Mouse (Mus musculus): ENCODE measurements around the gene Ncf2. TPM values are rescaled to one million over a fixed set of nuclear protein-coding genes. Genes with fewer than 3 reads are reported as not detected.
"Not testable (repeated sequence)": the region's sequence is repeated elsewhere in the genome, so short reads cannot be mapped to it uniquely, and the experiment has no call there.

Ncf2 gene
- polyA plus RNA-seq, 1 experiment from 2014 or later, result 0.18 TPM

- TF ChIP-seq CTCF (IDR thresholded peaks at IDR 0.05), result no peak
- ATAC-seq, result no peak
- no peaks in the 10 kb centered on the region for H3K27me3 ChIP-seq
- CTCF ChIA-PET, result interaction anchor here (1.2 kb wide), 1 partner anchor 16 kb away, joined by 3 read pairs; no protein-coding TSS in a partner anchor
- POLR2A ChIA-PET, result no interaction called here
- no peak for DNase-seq (ENCODE audit: low read depth, low spot score)
- in situ Hi-C loops (cut with MboI; ENCODE audit: low pct_unique_long_range_greater_than_20kb), result loop anchor here (10.0 kb wide), 1 partner anchor 600 kb away; no protein-coding TSS in a partner anchor
Observed at GRCm38 (mm10) chr1:152784620-152785019, 15.4 kb upstream of the Ncf2 start.

- in situ Hi-C loops (cut with MboI; ENCODE audit: low pct_unique_long_range_greater_than_20kb), result loop anchor here (10.0 kb wide), 1 partner anchor 599 kb away; no protein-coding TSS in a partner anchor
- POLR2A ChIA-PET; DNase-seq (ENCODE audit: low read depth, low spot score); ATAC-seq; H3K27me3 ChIP-seq; CTCF ChIA-PET: not testable (repeated sequence)
Observed at GRCm38 (mm10) chr1:152785446-152785845, 14.5 kb upstream of the Ncf2 start.

GRCm38 (mm10) chr1:152786953-152787352, 13.0 kb upstream of the Ncf2 start:
- ATAC-seq, result no peak

DNA sequence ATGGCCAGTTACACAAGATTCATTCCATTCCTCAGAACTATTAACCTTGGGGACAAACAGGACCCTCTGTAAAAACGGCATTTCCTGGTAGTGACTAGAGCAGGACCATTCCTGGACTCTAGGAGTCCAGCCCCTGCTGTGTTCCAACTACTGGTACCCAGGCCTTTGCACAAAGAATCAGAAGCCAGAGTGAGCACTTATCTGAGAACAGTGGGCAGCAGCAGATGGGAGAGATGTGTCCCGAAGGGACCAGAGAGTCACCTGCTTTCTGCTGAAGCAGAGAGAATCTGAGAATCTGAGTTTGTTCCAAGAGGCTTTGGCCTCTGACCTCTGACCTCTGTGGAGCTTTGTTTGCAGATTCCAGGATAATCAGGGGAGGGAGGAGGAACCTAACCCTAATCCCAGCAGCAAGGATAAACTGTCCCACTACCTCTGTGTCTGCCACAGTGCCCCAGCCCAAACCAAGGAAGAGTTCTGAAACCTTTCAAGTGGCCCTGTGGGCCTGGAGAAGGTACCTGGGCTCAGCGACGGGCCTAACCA, 11.8 kb upstream of the Ncf2 start:
- in situ Hi-C loops (cut with MboI; ENCODE audit: low pct_unique_long_range_greater_than_20kb), result loop anchor here (10.0 kb wide), 1 partner anchor 597 kb away; no protein-coding TSS in a partner anchor
- no peaks in the 10 kb centered on the region for H3K27me3 ChIP-seq
- CTCF ChIA-PET, result no interaction called here
- POLR2A ChIA-PET, result no interaction called here
- no peak for ATAC-seq
- no peak for DNase-seq (ENCODE audit: low read depth, low spot score)
- no peak for TF ChIP-seq CTCF (IDR thresholded peaks at IDR 0.05)

More at GRCm38 (mm10) chr1:152786953-152787352, 13.0 kb upstream of the Ncf2 start:
- POLR2A ChIA-PET, result interaction anchor here (1.2 kb wide), 1 partner anchor 113 kb away, joined by 3 read pairs; no protein-coding TSS in a partner anchor
- CTCF ChIA-PET, result no interaction called here
- H3K27me3 ChIP-seq, result no peaks in the 10 kb centered on the region
- DNase-seq (ENCODE audit: low read depth, low spot score), result no peak
- TF ChIP-seq CTCF (IDR thresholded peaks at IDR 0.05), result no peak
- in situ Hi-C loops (cut with MboI; ENCODE audit: low pct_unique_long_range_greater_than_20kb), result loop anchor here (10.0 kb wide), 1 partner anchor 598 kb away; no protein-coding TSS in a partner anchor

GRCm38 (mm10) chr1:152790254-152790653, 9.7 kb upstream of the Ncf2 start:
- DNase-seq (ENCODE audit: low read depth, low spot score) (no peak), ATAC-seq (no peak)
- in situ Hi-C loops (cut with MboI; ENCODE audit: low pct_unique_long_range_greater_than_20kb), result loop anchor here (5.0 kb wide), 2 partner anchors 112 to 302 kb away; partner anchors contain the start of gene Smg7
- POLR2A ChIA-PET, result interaction anchor here (0.6 to 0.7 kb wide), 2 partner anchors 79 to 276 kb away, joined by 3 to 7 read pairs; no protein-coding TSS in a partner anchor
- H3K27me3 ChIP-seq, result no peaks in the 10 kb centered on the region
- CTCF ChIA-PET, result interaction anchor here (0.6 to 1.6 kb wide), 6 partner anchors 11 to 103 kb away, joined by 3 to 6 read pairs (median 4); no protein-coding TSS in a partner anchor
- TF ChIP-seq CTCF (IDR thresholded peaks at IDR 0.05), result peak; percentile 72

DNA sequence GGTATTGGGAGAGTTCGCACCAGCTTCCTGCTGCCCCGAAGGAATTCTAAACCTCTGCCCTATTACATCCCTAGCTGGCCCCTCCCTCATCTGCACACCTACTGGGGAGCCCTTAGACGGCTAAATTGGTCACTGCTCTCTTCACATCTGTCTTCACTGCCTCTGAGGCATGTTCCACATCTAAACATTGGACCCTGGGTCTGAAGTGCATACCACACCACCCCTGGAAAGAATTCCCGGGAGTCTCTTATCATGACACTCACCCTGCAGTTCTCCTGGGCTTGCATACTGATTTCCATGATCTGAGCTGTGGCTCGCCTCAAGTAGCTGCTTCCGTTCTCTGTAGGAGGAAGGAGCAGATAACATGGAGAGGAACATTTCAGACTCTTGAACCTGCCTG, 9.2 kb upstream of the Ncf2 start:
- no peak for DNase-seq (ENCODE audit: low read depth, low spot score)

GRCm38 (mm10) chr1:152791269-152791668, 8.7 kb upstream of the Ncf2 start:
- DNase-seq (ENCODE audit: low read depth, low spot score), result no peak
- CTCF ChIA-PET, result no interaction called here

More for the DNA sequence above, 9.2 kb upstream of the Ncf2 start:
- H3K27me3 ChIP-seq, result no peaks in the 10 kb centered on the region
- in situ Hi-C loops (cut with MboI; ENCODE audit: low pct_unique_long_range_greater_than_20kb), result loop anchor here (5.0 kb wide), 2 partner anchors 111 to 301 kb away; partner anchors contain the start of gene Smg7
- ChIA-PET POLR2A (interaction anchor here (0.6 to 0.7 kb wide), 2 partner anchors 80 to 275 kb away, joined by 3 to 7 read pairs; no protein-coding TSS in a partner anchor), CTCF (interaction anchor here (0.6 to 1.6 kb wide), 3 partner anchors 13 to 41 kb away, joined by 3 to 5 read pairs (median 3); no protein-coding TSS in a partner anchor)
- ATAC-seq, result no peak
- TF ChIP-seq CTCF (IDR thresholded peaks at IDR 0.05), result no peak

GRCm38 (mm10) chr1:152792736-152793494, 7.1 kb upstream of the Ncf2 start:
- H3K27me3 ChIP-seq, result no peaks in the 10 kb centered on the region
- no peak for ATAC-seq
- TF ChIP-seq CTCF (IDR thresholded peaks at IDR 0.05), result no peak
- ChIA-PET POLR2A (no interaction called here), CTCF (no interaction called here)
- DNase-seq (ENCODE audit: low read depth, low spot score), result no peak
- in situ Hi-C loops (cut with MboI; ENCODE audit: low pct_unique_long_range_greater_than_20kb), result loop anchor here (5.0 kb wide), 2 partner anchors 109 to 299 kb away; partner anchors contain the start of gene Smg7

More at GRCm38 (mm10) chr1:152791269-152791668, 8.7 kb upstream of the Ncf2 start:
- no peak for TF ChIP-seq CTCF (IDR thresholded peaks at IDR 0.05)
- ATAC-seq, result no peak
- POLR2A ChIA-PET, result interaction anchor here (0.6 to 0.7 kb wide), 2 partner anchors 80 to 301 kb away, joined by 3 to 5 read pairs; no protein-coding TSS in a partner anchor
- in situ Hi-C loops (cut with MboI; ENCODE audit: low pct_unique_long_range_greater_than_20kb), result loop anchor here (5.0 kb wide), 2 partner anchors 111 to 301 kb away; partner anchors contain the start of gene Smg7
- H3K27me3 ChIP-seq, result no peaks in the 10 kb centered on the region

DNA sequence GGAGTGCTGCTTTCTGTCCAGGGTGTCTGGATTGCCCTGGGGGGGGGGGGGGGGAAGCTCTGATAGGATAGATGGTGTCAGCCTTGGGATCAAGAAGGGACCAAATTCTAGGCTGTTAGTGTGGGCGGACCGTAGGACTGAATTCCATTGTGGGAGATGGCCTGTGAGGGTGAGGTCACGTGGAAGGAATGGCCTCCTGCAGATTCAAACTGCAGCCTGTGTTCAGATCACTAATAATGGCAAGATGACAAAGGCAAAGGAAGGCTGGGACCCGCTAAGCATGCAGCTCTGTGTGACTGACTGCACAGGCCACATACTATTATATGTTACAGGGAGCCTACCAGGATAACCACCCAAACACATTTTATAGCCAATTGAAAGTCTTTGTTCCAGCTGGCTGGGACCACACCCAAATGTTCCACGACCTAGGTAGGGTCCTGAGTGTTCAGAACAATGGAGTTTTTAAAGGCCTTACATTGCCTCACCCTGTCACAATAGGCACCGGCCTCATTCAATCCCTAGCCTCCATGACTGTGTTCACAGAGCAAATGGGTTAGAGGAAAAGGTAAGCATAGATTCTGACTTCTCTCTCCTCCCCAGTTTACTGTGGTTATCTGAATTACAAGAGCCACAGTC, 6.4 kb upstream of the Ncf2 start:
- ChIA-PET CTCF (no interaction called here), POLR2A (no interaction called here)
- in situ Hi-C loops (cut with MboI; ENCODE audit: low pct_unique_long_range_greater_than_20kb), result loop anchor here (5.0 kb wide), 2 partner anchors 109 to 299 kb away; partner anchors contain the start of gene Smg7
- ATAC-seq (peak; percentile 53), DNase-seq (ENCODE audit: low read depth, low spot score) (no peak)
- TF ChIP-seq CTCF (IDR thresholded peaks at IDR 0.05), result no peak
- H3K27me3 ChIP-seq, result no peaks in the 10 kb centered on the region

GRCm38 (mm10) chr1:152795688-152796255, 4.2 kb upstream of the Ncf2 start:
- TF ChIP-seq CTCF (IDR thresholded peaks at IDR 0.05), result no peak
- CTCF ChIA-PET, result no interaction called here
- no peaks in the 10 kb centered on the region for H3K27me3 ChIP-seq
- in situ Hi-C loops (cut with MboI; ENCODE audit: low pct_unique_long_range_greater_than_20kb), result no loop called here
- DNase-seq (ENCODE audit: low read depth, low spot score), result no peak
- POLR2A ChIA-PET, result no interaction called here
- no peak for ATAC-seq
